Mouse (Mus musculus): ENCODE measurements around the gene Isg20l2. TPM values are rescaled to one million over a fixed set of nuclear protein-coding genes. Genes with fewer than 3 reads are reported as not detected.

Isg20l2 gene
- total RNA-seq, 2 experiments from 2014 or later, result 12.9 to 14.3 TPM

GRCm38 (mm10) chr3:87988068-87988467 is 58.0 kb downstream of the Isg20l2 start:
- no peak for DNase-seq (ENCODE audit: low spot score in 2 of 2)
- intact Hi-C loops (cut with DNase I), result no loop called here

- intact Hi-C loops (cut with DNase I), result no loop called here
- DNase-seq (ENCODE audit: low spot score in 2 of 2), result no peak
Observed at GRCm38 (mm10) chr3:87989935-87990334, 59.8 kb downstream of the Isg20l2 start.

Other genes with a start within 250 kb of the Isg20l2 start
- under 1 TPM in 1 of 2 experiments, not detected in 1; 0.49 TPM for gene Lrrc71, start 181.7 kb upstream of the Isg20l2 start, total RNA-seq (2021)
- under 1 TPM; 0.35 to 0.95 TPM for gene Ntrk1, start 135.2 kb upstream of the Isg20l2 start, total RNA-seq (2021)
- under 1 TPM; 0.39 to 0.77 TPM for gene Insrr, start 133.4 kb upstream of the Isg20l2 start, total RNA-seq (2021)
- gene Pear1, start 106.0 kb upstream of the Isg20l2 start, total RNA-seq (2021), result 1 to 10 TPM; 6.8 to 9.2 TPM
- gene Sh2d2a, start 83.6 kb upstream of the Isg20l2 start, total RNA-seq (2021), result not detected
- 10 to 100 TPM; 59.8 to 63.6 TPM for gene Prcc, start 44.7 kb upstream of the Isg20l2 start, total RNA-seq (2021)
- gene Hdgf, start 24.0 kb upstream of the Isg20l2 start, total RNA-seq (2021), result 100 to 1,000 TPM; 150 to 153 TPM
- gene Mrpl24, start 10.8 kb upstream of the Isg20l2 start, total RNA-seq (2021), result 10 to 100 TPM; 44.6 to 54.9 TPM
- 10 to 100 TPM; 16.4 to 23.9 TPM for gene Rrnad1, start 403 bp downstream of the Isg20l2 start, total RNA-seq (2021)
- 1 to 10 TPM; 3.4 to 6.0 TPM for gene Crabp2, start 18.4 kb downstream of the Isg20l2 start, total RNA-seq (2021)
- 1 to 10 TPM; 4.6 to 6.2 TPM for gene Nes, start 40.8 kb downstream of the Isg20l2 start, total RNA-seq (2021)
- 100 to 1,000 TPM; 251 to 278 TPM for gene Bcan, start 69.9 kb downstream of the Isg20l2 start, total RNA-seq (2021)
- 10 to 100 TPM; 14.5 to 15.4 TPM for gene Hapln2, start 97.3 kb downstream of the Isg20l2 start, total RNA-seq (2021)
- 10 to 100 TPM; 14.9 to 17.5 TPM for gene Gpatch4, start 112.8 kb downstream of the Isg20l2 start, total RNA-seq (2021)
- gene Naxe, start 128.2 kb downstream of the Isg20l2 start, total RNA-seq (2021), result 10 to 100 TPM; 61.7 to 74.4 TPM
- gene Ttc24, start 148.0 kb downstream of the Isg20l2 start, total RNA-seq (2021), result not detected
- gene Iqgap3, start 151.7 kb downstream of the Isg20l2 start, total RNA-seq (2021), result 1 to 10 TPM in 1 of 2 experiments, under 1 TPM in 1; 0.23 to 1.1 TPM
- gene Mef2d, start 212.1 kb downstream of the Isg20l2 start, total RNA-seq (2021), result 100 to 1,000 TPM; 203 to 231 TPM